Mouse (Mus musculus) thymus, postnatal 10 days (tissue): ENCODE measurements around the gene Iqcg.
A peak's percentile ranks its signal among the peaks of the same experiment; 100 is the strongest.

ENCODE experiments used
- DNase-seq, 2 experiments: peaks; one replicate each; pipeline ENCODE4 v3.0.0; 2021; ENCODE audit warnings: low spot score in 2 of 2

Iqcg gene

GRCm38 (mm10) chr16:32981405-32981804 lies 74.6 kb downstream of the Iqcg start:
- DNase-seq, result no peak

GRCm38 (mm10) chr16:32980227-32980626 lies 75.8 kb downstream of the Iqcg start:
- no peak for DNase-seq

GRCm38 (mm10) chr16:32973047-32973446 lies 83.0 kb downstream of the Iqcg start:
- no peak for DNase-seq

GRCm38 (mm10) chr16:32972535-32972934 lies 83.5 kb downstream of the Iqcg start:
- DNase-seq, result peak; percentile 18 to 34
